Mouse (Mus musculus) cerebellum, postnatal 25 days (tissue): ENCODE measurements around the gene Pef1.

ENCODE experiments used
- DNase-seq, 2 experiments: peaks; one replicate each; pipeline ENCODE4 v3.0.0; 2021; ENCODE audit warnings: mixed read lengths in 2 of 2

Pef1 gene

DNA sequence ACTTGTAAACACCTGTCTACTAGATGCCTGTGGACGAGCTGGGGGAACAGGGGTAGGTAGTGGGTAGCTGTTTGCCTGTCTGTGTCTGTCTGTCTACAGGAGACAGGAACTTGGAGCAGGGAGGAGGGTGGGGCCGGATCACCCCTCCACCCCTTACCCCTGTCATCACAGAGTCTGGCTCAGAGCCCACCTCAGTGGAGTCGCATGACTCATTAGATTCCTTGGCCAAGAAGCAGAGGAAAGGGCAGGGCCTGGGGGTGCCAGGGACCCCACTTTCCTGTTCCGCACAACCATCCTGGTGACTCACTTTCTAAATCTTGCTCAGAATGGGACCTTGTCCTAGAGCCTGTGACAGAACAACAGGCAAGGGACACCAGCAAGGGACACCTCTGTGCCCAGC, 74.7 kb downstream of the Pef1 start:
- DNase-seq: no peak

DNA sequence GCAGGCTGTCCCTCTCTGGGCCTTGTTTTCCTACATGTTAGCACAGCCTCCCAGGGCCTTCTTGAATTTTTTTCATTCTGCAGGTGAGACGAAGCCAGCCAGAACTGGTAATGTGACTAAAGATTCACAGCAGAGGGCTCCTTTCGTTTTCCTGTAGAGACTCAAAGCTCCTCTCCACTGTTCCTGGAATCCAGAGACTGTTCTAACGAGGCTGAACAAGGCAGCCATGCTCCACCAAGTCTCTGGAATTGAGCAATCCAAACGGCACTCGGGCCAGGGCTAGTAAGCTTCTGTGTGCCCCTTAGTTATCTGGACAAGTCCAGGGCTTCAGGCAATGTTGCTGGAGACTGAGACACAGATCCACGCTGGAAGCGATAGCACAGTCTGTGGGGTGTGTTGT, 75.2 kb downstream of the Pef1 start:
- DNase-seq: no peak
